Mouse (Mus musculus): ENCODE results near the gene Camta1.

GRCm38 (mm10) chr4:151415376-151415775 is 446.3 kb downstream of the Camta1 start:
- no peak for TF ChIP-seq CTCF (IDR thresholded peaks at IDR 0.05; ENCODE audit: low read depth)
- TF ChIP-seq EP300 (optimal IDR thresholded peaks at IDR 0.05): no peak

Measured in stomach, postnatal 0 days (tissue).